Mouse (Mus musculus) gastrocnemius, postnatal 36 days (tissue): ENCODE data around the gene Ube2cbp. TPM values are rescaled to one million over a fixed set of nuclear protein-coding genes. Genes with fewer than 3 reads are reported as not detected.

Experiments used
- total RNA-seq, 2 experiments: library from RNA; stranded (reverse); gene quantifications; 2 replicates each; pipeline ENCODE4 v1.2.3; 2021

Ube2cbp gene
- total RNA-seq, 2 experiments from 2014 or later = 2.6 to 2.8 TPM

Other genes starting within 250 kb of the Ube2cbp start
- 10 to 100 TPM in 1 of 2 experiments, 1 to 10 TPM in 1; 9.1 to 10.1 TPM for gene Dop1a, start 2.2 kb upstream of the Ube2cbp start, total RNA-seq
- 1 to 10 TPM; 3.3 to 4.1 TPM for gene Pgm3, start 106.9 kb upstream of the Ube2cbp start, total RNA-seq
- gene Rwdd2a, start 107.0 kb upstream of the Ube2cbp start, total RNA-seq = under 1 TPM in 1 of 2 experiments, not detected in 1; 0.32 TPM
- 100 to 1,000 TPM; 139 to 175 TPM for gene Me1, start 231.0 kb upstream of the Ube2cbp start, total RNA-seq